Mouse (Mus musculus) erythroblast, embryonic 14.5 days (primary cell): ENCODE data around the gene Tnfaip2.

Experiments
- GATA1 ChIP-seq: IDR thresholded peaks from 2 replicates; pipeline ENCODE4 v1.6.1; 2012; ENCODE audit warnings: low read length, inconsistent platforms, mixed read lengths
- TAL1 ChIP-seq: IDR thresholded peaks from 3 replicates; pipeline ENCODE4 v1.6.1; 2012; ENCODE audit warnings: low read length, inconsistent platforms, mixed read lengths

GRCm38 (mm10) chr12:111445890-111446613, 3.8 kb downstream of the Tnfaip2 start:
- no peak for TF ChIP-seq TAL1
- TF ChIP-seq GATA1: no peak
